Mouse (Mus musculus) forebrain, embryonic 11.5 days (tissue): Measurements from ENCODE around the gene Map3k5. TPM values are rescaled to one million over a fixed set of nuclear protein-coding genes. Genes with fewer than 3 reads are reported as not detected.

ENCODE experiments used
- ATAC-seq: fragments of 200-750 bp; cut with Nextera tagmentation; replicated peaks from 2 replicates; pipeline ENCODE4 v1.8.0; 2017; ENCODE audit warnings: moderate TSS enrichment; ENCODE audit not compliant: low FRiP score
- DNase-seq: peaks from one replicate; pipeline ENCODE4 v3.0.0-alpha.2; 2017; ENCODE audit warnings: low spot score
- H3K27ac ChIP-seq: fragments of 300-500 bp; sonication (generic); 2 replicates; pipeline ENCODE4 v1.5.1; 2014; ENCODE audit warnings: low read depth, low read length
- H3K27me3 ChIP-seq: fragments of 300-500 bp; sonication (generic); 2 replicates; pipeline ENCODE4 v1.6.1; 2014; ENCODE audit warnings: mild to moderate bottlenecking, low read length, mixed read lengths; ENCODE audit not compliant: control insufficient read depth, insufficient read depth
- H3K36me3 ChIP-seq: fragments of 300-500 bp; sonication (generic); 2 replicates; pipeline ENCODE4 v1.6.1; 2014; ENCODE audit warnings: mild to moderate bottlenecking, low read length, moderate library complexity, mixed read lengths; ENCODE audit not compliant: control insufficient read depth, insufficient read depth
- H3K4me1 ChIP-seq: fragments of 300-500 bp; sonication (generic); replicated peaks from 2 replicates; pipeline ENCODE4 v1.6.1; 2014; ENCODE audit warnings: low read length, mixed read lengths; ENCODE audit not compliant: control insufficient read depth, insufficient read depth
- H3K4me2 ChIP-seq: fragments of 300-500 bp; sonication (generic); 2 replicates; pipeline ENCODE4 v1.6.1; 2014; ENCODE audit warnings: low read depth, mild to moderate bottlenecking, low read length, moderate library complexity, mixed read lengths; ENCODE audit not compliant: severe bottlenecking
- H3K4me3 ChIP-seq: fragments of 300-500 bp; sonication (generic); 2 replicates; pipeline ENCODE4 v1.5.1; 2014; ENCODE audit warnings: low read depth, low read length
- H3K9ac ChIP-seq: fragments of 300-500 bp; sonication (generic); 2 replicates; pipeline ENCODE4 v1.6.1; 2014; ENCODE audit warnings: low read length
- H3K9me3 ChIP-seq: fragments of 300-500 bp; sonication (generic); 2 replicates; pipeline ENCODE4 v1.6.1; 2016; ENCODE audit warnings: low read length, mixed read lengths; ENCODE audit not compliant: control insufficient read depth
- WGBS: fragments of 180-500 bp; shearing (Covaris S2); extraction: QIAGEN DNeasy Blood & Tissue Kit; methylation state at CpG from one replicate; pipeline ENCODE4 v1.1.7; 2014; 5-methylcytosine and 5-hydroxymethylcytosine counted together
- polyA plus RNA-seq: library from polyadenylated mRNA; unstranded; fragments of >200 nt; fragmentation: Nextera tagmentation; extraction: Ambion mirVana; gene quantifications from 2 replicates; pipeline ENCODE4 v1.2.1, GENCODE M21; 2014

The Map3k5 gene
- polyA plus RNA-seq, 1 experiment from 2014 or later, result 0.49 TPM

DNA sequence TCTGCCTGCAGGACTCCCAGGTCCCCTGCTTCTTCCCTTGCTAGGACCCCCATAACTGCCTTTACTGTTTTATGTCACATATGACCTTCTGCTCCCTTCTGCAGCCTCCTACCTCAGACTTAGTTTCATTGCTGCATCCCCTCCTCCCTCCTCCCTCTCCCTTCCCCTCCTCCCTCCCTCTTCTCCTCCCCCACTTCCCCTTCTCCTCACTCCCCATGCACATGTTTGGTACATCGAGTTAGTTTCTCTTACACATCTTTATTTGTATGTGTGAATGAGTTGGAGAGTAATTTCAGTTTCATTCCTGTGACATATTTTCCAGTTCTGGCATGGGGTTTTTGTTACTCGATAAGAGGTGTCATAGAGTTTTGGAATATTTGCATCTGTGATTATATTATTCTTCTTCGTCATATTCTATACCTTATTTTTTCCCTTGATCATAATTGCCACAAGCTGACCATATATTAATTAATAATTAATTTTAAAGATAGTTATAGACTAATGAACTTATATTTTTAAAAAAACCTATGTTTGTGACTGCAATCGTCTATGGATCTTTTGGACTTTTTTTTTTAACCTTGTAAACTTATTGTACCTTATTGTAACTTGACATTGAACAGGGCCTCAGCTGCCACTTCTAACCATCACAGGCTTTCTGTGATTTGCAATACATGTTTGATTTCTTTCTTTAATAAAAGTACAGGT is 65.6 kb downstream of the Map3k5 start:
- Histone ChIP-seq H3K4me1 (peaks cover 8% of the 10 kb centered on the region; the same call in 1 of the 2 replicates), H3K9ac (no peak overlapping the region), H3K36me3 (no peaks in the 10 kb centered on the region), H3K4me2 (no peak overlapping the region), H3K4me3 (no peak overlapping the region), H3K27ac (no peak overlapping the region), H3K27me3 (no peaks in the 10 kb centered on the region), H3K9me3 (no peaks in the 10 kb centered on the region)
- WGBS, result 74% methylated on average over 4 of the region's 4 CpGs
- no peak for ATAC-seq
- DNase-seq, result no peak

DNA sequence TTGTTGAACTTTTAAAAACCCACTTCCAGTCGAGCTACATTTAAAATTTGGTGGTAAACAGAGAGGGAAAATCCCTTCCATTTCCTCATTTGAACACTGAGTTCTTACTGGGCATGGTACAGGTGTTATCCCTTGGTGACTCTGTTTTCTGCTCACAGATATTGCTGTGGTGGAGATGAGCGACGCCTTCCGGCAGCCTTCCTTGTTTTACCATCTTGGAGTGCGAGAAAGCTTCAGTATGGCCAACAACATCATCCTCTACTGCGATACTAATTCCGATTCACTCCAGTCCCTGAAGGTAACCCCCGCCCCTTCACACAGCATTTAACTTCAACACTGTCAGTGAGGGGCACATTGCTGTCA is 66.1 kb downstream of the Map3k5 start:
- peaks cover 8% of the 10 kb centered on the region; the same call in 1 of the 2 replicates for H3K4me1 ChIP-seq
- no peak overlapping the region for H3K27ac ChIP-seq
- no peak overlapping the region for H3K4me2 ChIP-seq
- ATAC-seq, result no peak
- H3K36me3 ChIP-seq, result no peaks in the 10 kb centered on the region
- no peak overlapping the region for H3K9ac ChIP-seq
- no peak for DNase-seq
- no peaks in the 10 kb centered on the region for H3K27me3 ChIP-seq
- 58% methylated on average over 8 of the region's 8 CpGs for WGBS
- no peak overlapping the region for H3K4me3 ChIP-seq
- no peaks in the 10 kb centered on the region for H3K9me3 ChIP-seq

DNA sequence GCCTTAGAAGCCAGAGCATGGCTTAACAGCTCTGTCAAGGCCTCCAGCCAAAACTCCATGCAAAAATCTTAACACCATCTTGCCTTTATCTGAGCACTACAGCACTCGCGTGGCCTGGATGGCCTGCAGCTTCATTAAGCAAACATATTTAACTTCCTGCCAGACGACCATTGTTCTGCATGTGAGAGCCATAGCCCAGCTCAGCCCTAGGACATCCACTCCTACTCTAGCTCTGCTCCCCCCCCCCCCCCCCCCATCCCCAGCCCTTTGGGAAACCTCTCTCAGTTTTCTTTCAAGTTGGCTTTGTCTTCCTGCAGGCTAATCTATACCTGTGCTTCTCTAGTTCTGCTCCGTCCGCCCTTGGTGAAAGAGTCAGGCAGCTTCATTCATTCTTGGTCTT is 67.7 kb downstream of the Map3k5 start:
- Histone ChIP-seq H3K4me3 (no peak overlapping the region), H3K9me3 (no peaks in the 10 kb centered on the region), H3K36me3 (no peaks in the 10 kb centered on the region), H3K27me3 (no peaks in the 10 kb centered on the region), H3K4me1 (peaks cover 8% of the 10 kb centered on the region; the same call in 1 of the 2 replicates), H3K27ac (no peak overlapping the region), H3K9ac (no peak overlapping the region), H3K4me2 (no peak overlapping the region)
- DNase-seq (no peak), ATAC-seq (no peak; the same call in 1 of the 2 replicates)
- 7% methylated on average over 5 of the region's 5 CpGs for WGBS

DNA sequence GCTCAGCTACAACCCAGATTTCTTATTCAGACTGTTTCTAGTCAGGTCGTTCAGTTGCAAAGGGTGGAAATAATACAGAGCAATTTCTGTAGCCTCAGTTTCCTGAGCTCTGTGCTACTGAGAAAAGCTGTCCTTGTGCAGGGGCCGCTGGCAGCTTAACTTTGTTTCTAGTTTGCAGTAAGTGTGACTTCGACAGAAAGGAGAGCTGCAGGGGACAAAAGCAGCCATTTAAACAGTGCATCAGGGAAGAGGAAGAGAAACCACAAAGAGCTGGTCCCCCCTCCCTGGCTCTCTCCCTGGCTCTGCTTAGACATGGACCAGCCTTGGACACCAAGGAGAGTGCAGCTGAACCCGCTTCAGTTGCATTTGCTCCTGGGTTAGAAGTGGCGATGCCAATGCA is 68.7 kb downstream of the Map3k5 start:
- Histone ChIP-seq H3K9me3 (no peaks in the 10 kb centered on the region), H3K4me3 (no peak overlapping the region), H3K36me3 (no peaks in the 10 kb centered on the region), H3K4me1 (peaks cover 8% of the 10 kb centered on the region; the same call in 1 of the 2 replicates), H3K27ac (no peak overlapping the region), H3K9ac (no peak overlapping the region), H3K27me3 (no peaks in the 10 kb centered on the region), H3K4me2 (no peak overlapping the region)
- DNase-seq (no peak), ATAC-seq (no peak)
- 21% methylated on average over 5 of the region's 5 CpGs for WGBS

DNA sequence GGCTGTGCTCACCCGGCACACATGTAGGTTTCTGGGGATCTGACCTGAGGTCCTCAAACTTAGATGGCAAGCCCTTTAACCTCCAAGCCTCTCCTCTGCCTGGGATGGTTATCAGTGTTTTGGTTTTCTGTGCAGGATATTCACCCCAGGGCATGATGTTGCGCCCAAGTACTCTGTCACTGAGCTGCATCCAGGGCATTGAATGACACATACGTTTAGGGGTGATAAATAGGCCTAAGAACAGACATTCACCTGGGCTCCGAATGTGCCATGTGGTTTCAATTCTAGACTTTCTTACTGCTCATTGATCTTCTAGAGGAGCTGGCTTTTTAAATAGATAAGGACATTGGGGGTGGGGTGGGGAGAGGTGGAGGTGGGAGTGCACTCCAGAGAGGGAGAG is 70.5 kb downstream of the Map3k5 start:
- no peaks in the 10 kb centered on the region for H3K9me3 ChIP-seq
- WGBS, result 84% methylated on average over 4 of the region's 4 CpGs
- no peak overlapping the region for H3K4me2 ChIP-seq
- H3K36me3 ChIP-seq, result no peaks in the 10 kb centered on the region
- no peak overlapping the region for H3K27ac ChIP-seq
- no peaks in the 10 kb centered on the region for H3K27me3 ChIP-seq
- DNase-seq (no peak), ATAC-seq (no peak)
- no peak overlapping the region for H3K9ac ChIP-seq
- no peak overlapping the region for H3K4me3 ChIP-seq
- peaks cover 8% of the 10 kb centered on the region; the same call in 1 of the 2 replicates for H3K4me1 ChIP-seq

DNA sequence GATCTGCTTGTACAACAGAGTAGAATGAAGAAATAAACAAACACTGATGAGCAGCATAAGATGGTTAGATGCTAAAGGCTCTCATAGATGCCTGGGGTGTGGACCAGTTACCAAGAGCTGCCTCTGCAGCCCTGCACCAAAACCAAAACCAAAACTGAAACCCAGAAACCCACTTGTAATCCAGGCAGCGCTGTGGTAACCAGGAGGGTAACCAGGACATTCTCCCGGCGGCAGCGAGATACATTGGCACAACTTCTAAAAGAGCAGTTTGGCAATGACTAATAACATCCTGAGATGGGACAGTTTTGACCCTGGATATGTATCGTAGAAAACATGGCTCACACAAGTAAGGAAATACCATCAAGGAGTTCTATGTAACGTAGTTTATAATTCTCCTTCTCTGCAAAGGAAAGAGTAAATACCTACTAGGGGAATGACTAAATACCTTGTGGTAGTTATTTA is 71.2 kb downstream of the Map3k5 start:
- Histone ChIP-seq H3K27ac (no peak overlapping the region), H3K4me2 (no peak overlapping the region), H3K36me3 (no peaks in the 10 kb centered on the region), H3K9ac (no peak overlapping the region), H3K4me1 (peaks cover 8% of the 10 kb centered on the region; the same call in 1 of the 2 replicates), H3K9me3 (no peaks in the 10 kb centered on the region), H3K4me3 (no peak overlapping the region), H3K27me3 (no peaks in the 10 kb centered on the region)
- DNase-seq (no peak), ATAC-seq (no peak)
- WGBS, result 96% methylated on average over 6 of the region's 6 CpGs

DNA sequence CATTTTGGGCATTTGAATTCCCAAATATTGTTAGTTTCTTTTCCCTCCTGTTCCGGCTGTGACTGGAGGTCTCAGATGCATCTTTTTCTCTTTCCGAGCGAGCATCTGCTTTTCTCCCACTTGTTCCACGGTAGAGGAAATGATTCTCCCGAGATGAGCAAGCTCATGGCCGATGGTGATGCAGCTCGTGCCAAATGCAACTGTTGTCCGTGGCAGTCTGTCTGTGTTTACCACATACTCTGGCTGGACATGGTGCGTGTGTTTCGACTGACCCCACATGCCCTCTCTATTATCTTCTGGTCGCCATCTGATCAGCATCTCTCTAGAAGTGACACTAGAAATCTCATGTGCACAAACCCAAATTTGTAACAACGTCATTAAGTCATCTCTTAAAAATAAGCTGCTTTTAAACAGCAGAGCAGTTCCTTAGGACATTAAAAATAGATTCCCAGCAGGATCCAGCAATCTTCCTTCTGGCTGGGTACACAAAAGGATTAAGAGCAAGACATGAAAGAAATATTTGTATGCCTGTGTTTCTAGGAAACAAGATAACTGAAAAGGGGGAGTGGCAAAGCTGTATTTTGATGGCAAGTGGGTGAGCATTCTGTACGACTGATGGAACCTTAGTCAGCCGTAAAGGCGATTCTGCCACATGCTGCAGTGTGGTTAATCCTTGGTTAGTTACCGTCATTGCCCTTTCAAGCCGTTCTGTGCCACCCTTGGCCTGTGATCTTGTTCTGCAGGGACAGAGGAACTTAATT is 72.2 kb downstream of the Map3k5 start:
- peaks cover 7% of the 10 kb centered on the region; the same call in 1 of the 2 replicates for H3K4me1 ChIP-seq
- WGBS, result 54% methylated on average over 17 of the region's 17 CpGs
- H3K9ac ChIP-seq, result no peak overlapping the region
- ATAC-seq (no peak), DNase-seq (no peak)
- no peaks in the 10 kb centered on the region for H3K36me3 ChIP-seq
- H3K27ac ChIP-seq, result no peak overlapping the region
- no peaks in the 10 kb centered on the region for H3K9me3 ChIP-seq
- H3K27me3 ChIP-seq, result no peaks in the 10 kb centered on the region
- no peak overlapping the region for H3K4me2 ChIP-seq
- no peak overlapping the region for H3K4me3 ChIP-seq

DNA sequence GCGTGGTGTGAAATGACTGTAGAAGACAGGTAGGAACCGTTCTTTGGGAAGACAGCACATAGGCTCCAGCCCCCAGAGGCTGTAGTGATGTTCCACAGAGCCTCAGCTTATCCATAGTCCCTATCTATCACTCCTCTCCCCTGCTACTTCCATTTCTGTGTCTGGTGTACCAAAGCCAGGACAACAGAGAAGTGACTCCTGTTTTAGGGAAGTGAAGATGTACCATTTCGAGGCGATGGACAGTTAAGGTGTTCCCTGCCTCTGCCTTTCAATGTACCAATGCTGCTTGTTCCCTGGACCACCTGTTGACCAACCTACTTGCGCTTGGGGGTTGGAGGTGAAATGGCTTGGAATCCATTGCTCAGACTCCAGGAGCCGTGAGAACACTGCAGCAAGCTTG is 75.0 kb downstream of the Map3k5 start:
- WGBS, result 91% methylated on average over 6 of the region's 6 CpGs
- Histone ChIP-seq H3K36me3 (no peaks in the 10 kb centered on the region), H3K9me3 (no peaks in the 10 kb centered on the region), H3K27ac (no peak overlapping the region), H3K4me2 (no peak overlapping the region), H3K4me3 (no peak overlapping the region), H3K27me3 (no peaks in the 10 kb centered on the region), H3K9ac (no peak overlapping the region), H3K4me1 (no peaks in the 10 kb centered on the region)
- ATAC-seq, result no peak
- no peak for DNase-seq
